Mouse (Mus musculus): ENCODE measurements around the gene Pramel7. TPM values are rescaled to one million over a fixed set of nuclear protein-coding genes. Genes with fewer than 3 reads are reported as not detected.

Pramel7 gene
- polyA plus RNA-seq (2012; rRNA removed) = not detected in 2 replicates

DNA sequence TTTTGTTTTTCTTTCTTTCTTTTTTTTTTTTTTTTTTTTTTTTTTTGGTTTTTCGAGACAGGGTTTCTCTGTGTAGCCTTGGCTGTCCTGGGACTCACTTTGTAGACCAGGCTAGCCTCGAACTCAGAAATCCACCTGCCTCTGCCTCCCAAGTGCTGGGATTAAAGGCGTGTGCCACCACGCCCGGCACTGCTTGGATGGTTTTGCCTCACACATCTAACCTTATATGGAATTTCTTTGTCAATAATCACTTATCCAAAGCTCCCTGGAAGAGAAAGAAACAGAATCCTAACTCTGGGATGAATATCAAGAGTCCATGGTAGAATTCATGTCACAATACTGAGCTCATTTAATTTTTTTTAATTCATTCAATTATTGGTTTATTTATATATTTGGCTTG is at the start of gene Pramel7:
Pramel7 (minus strand) TSS at position 101 of the 400 bp plus-strand sequence.

DNA sequence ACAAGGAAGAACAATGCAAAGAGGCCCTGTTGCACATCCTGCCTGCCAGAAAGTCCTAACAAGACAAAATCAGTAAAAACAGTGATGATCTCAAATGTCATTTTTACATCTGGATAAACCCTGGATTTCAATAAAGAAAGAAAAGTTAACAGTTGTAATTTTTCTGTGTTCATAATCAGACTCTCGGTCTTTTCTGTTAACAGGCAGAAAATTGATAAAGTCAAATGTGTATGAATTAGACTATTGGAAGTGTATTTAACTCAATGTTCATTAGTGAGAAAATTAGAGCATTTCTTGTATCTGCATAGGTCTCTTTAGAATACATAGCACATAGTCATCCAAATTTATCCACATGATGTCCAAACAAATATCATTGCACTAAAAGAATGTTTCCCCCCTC is 48.5 kb upstream of the Pramel7 start, which contains the start of gene Olfr1128:
Olfr1128 (minus strand) TSS at position 101 of the 400 bp plus-strand sequence.

DNA sequence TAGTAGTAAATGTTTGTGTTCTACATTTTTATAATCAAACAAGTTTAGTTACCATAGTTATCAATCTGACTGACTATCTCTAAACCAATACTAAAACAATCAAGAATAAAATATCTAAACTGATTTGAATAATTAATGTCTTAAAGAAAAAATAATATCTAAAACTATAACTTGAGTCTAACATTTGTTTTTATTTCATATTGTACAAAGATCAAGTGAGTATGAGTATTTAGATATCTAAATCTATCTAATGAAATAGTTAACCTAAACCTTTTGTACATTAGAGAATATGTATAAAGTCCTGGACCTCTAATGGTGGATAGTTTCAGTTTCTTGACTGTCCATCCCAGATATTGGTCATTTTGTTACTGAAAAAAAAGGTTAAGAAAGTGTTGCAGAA is 34.6 kb upstream of the Pramel7 start, which contains the start of gene Olfr153:
Olfr153 (plus strand) TSS at position 301 of the 400 bp plus-strand sequence.

DNA sequence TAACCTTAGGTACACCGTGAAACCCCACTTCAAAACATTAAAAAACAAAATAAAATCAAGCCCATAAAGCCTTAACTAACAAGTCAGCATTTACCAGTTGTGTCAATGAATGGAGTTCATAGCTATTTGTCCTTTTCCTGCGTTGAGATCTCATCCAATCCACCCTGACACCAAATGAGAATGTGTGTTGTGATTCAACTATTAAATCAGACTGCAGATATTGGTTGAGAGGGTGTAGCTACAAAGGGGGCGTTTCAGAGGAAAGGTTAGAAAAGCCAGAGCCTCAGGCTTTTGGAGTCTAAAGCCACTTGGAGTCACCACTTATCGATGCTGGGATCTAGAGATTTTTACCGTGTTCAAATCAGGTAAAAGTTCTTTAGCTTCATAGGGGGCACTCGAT is 9.4 kb upstream of the Pramel7 start, which contains the start of gene Pramel6:
Pramel6 (plus strand) TSS at position 301 of the 400 bp plus-strand sequence.

DNA sequence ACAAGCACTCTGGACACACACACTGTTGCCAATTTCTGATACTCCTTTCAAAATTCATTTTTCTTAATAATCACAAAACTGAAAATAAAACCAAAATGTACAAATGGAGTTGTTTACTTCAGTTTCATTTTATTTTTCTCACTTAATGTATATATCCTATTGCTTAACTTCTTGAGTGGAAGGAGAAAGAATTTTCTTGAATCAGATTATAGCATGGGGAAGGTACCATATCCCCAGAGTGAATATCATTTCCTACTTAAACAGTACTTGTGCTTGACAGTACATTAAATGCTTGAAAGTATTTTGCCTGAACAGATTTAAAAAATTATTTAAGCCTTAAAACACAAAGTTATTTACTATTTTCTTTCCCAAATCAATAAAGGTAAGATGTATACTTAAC is 43.2 kb downstream of the Pramel7 start, which contains the start of gene Olfr1126:
Olfr1126 (plus strand) TSS at position 301 of the 400 bp plus-strand sequence.

Other genes starting within 250 kb of the Pramel7 start
- gene Olfr1115, start 249.1 kb downstream of the Pramel7 start, polyA plus RNA-seq (2012; rRNA removed) = not detected in 2 replicates
- gene Olfr1116, start 229.6 kb downstream of the Pramel7 start, polyA plus RNA-seq (2012; rRNA removed) = not detected in 2 replicates
- not detected in 2 replicates for gene Olfr1118, start 189.5 kb downstream of the Pramel7 start, polyA plus RNA-seq (2012; rRNA removed)
- gene Olfr1120, start 142.3 kb downstream of the Pramel7 start, polyA plus RNA-seq (2012; rRNA removed) = not detected in 2 replicates
- gene Olfr1121, start 127.2 kb downstream of the Pramel7 start, polyA plus RNA-seq (2012; rRNA removed) = not detected in 2 replicates
- not detected in 2 replicates for gene Olfr1122, start 111.2 kb downstream of the Pramel7 start, polyA plus RNA-seq (2012; rRNA removed)
- not detected in 2 replicates for gene Olfr1123, start 80.5 kb downstream of the Pramel7 start, polyA plus RNA-seq (2012; rRNA removed)
- gene Olfr1124, start 66.8 kb downstream of the Pramel7 start, polyA plus RNA-seq (2012; rRNA removed) = not detected in 2 replicates
- not detected in 2 replicates for gene Olfr1126, start 43.1 kb downstream of the Pramel7 start, polyA plus RNA-seq (2012; rRNA removed)
- gene Pramel6, start 9.5 kb upstream of the Pramel7 start, polyA plus RNA-seq (2012; rRNA removed) = not detected in 2 replicates
- gene Olfr153, start 34.7 kb upstream of the Pramel7 start, polyA plus RNA-seq (2012; rRNA removed) = not detected in 2 replicates
- gene Olfr1128, start 48.4 kb upstream of the Pramel7 start, polyA plus RNA-seq (2012; rRNA removed) = not detected in 2 replicates
- gene Olfr1129, start 76.8 kb upstream of the Pramel7 start, polyA plus RNA-seq (2012; rRNA removed) = not detected in 2 replicates
- not detected in 2 replicates for gene Olfr1130, start 109.1 kb upstream of the Pramel7 start, polyA plus RNA-seq (2012; rRNA removed)
- gene Olfr1131, start 130.0 kb upstream of the Pramel7 start, polyA plus RNA-seq (2012; rRNA removed) = not detected in 2 replicates
- gene Olfr1132, start 140.4 kb upstream of the Pramel7 start, polyA plus RNA-seq (2012; rRNA removed) = not detected in 2 replicates
- not detected in 2 replicates for gene Olfr1133, start 150.3 kb upstream of the Pramel7 start, polyA plus RNA-seq (2012; rRNA removed)
- not detected in 2 replicates for gene Olfr1134, start 161.4 kb upstream of the Pramel7 start, polyA plus RNA-seq (2012; rRNA removed)
- gene Olfr1135, start 176.6 kb upstream of the Pramel7 start, polyA plus RNA-seq (2012; rRNA removed) = not detected in 2 replicates
- not detected in 2 replicates for gene Olfr1136, start 196.9 kb upstream of the Pramel7 start, polyA plus RNA-seq (2012; rRNA removed)
- not detected in 2 replicates for gene Olfr1137, start 216.1 kb upstream of the Pramel7 start, polyA plus RNA-seq (2012; rRNA removed)
- gene Olfr1138, start 242.9 kb upstream of the Pramel7 start, polyA plus RNA-seq (2012; rRNA removed) = not detected in 2 replicates
- not detected in 2 replicates for gene Olfr1140, start 246.7 kb upstream of the Pramel7 start, polyA plus RNA-seq (2012; rRNA removed)